ENCODE assay signal across 8 mouse cellular contexts in genomic region chr2:71690277-71691161, GRCm38 (mm10). TPM values are rescaled to one million over a fixed set of nuclear protein-coding genes. Genes with fewer than 3 reads are reported as not detected.
DNase-seq lines count a peak whose midpoint lies in the region; ATAC-seq lines count a peak whose summit lies in the region.

No protein-coding gene starts in this region.

- no peak for DNase-seq in neural tube, embryonic 10.5 days (ENCODE audit: extremely low spot score, low spot score)
- peak; percentile 40 for DNase-seq in fibroblast of lung, adult 2 months (ENCODE audit: low read depth)
- DNase-seq in limb, embryonic 10.5 days (ENCODE audit: low spot score), result no peak
- peak; percentile 36 for DNase-seq in ovary, postnatal 14 days (ENCODE audit: low spot score)
- DNase-seq in cerebellum, adult 11-12 months, result no peak

- H3K9me3 ChIP-seq in neural tube, embryonic 13.5 days, result no peaks in the 10 kb centered on the region
- H3K9me3 ChIP-seq in heart, embryonic 16.5 days (replicated peaks; ENCODE audit: control insufficient read depth, low read length), result no peaks in the 10 kb centered on the region
- no peaks in the 10 kb centered on the region for H3K9me3 ChIP-seq in limb, embryonic 10.5 days (replicated peaks)

- H3K9ac ChIP-seq in neural tube, embryonic 13.5 days, result no peak overlapping the region; the same call in 1 of the 2 replicates
- H3K9ac ChIP-seq in heart, embryonic 16.5 days (ENCODE audit: low read length), result peak overlapping the region; percentile 35; the same call in 1 of the 2 replicates

- no peaks in the 10 kb centered on the region for H3K27me3 ChIP-seq in neural tube, embryonic 13.5 days
- H3K27me3 ChIP-seq in heart, embryonic 16.5 days (ENCODE audit: control insufficient read depth, insufficient read depth, low read length), result no peaks in the 10 kb centered on the region
- H3K27me3 ChIP-seq in limb, embryonic 10.5 days (ENCODE audit: low read depth, poor library complexity, severe bottlenecking), result no peaks in the 10 kb centered on the region

- WGBS in neural tube, embryonic 13.5 days, result 58% methylated on average over 27 of the region's 27 CpGs
- WGBS in heart, embryonic 16.5 days, result 32% methylated on average over 27 of the region's 27 CpGs
- WGBS in limb, embryonic 10.5 days, result 59% methylated on average over 27 of the region's 27 CpGs

- H3K4me2 ChIP-seq in neural tube, embryonic 13.5 days, result peak overlapping the region; percentile 18; the same call in 1 of the 2 replicates
- H3K4me2 ChIP-seq in heart, embryonic 16.5 days (ENCODE audit: low read depth, low read length), result peak overlapping the region; percentile 56

- 0 out of 2 replicates have a peak overlapping the region, but pooled peaks have one; percentile 42 for H3K27ac ChIP-seq in neural tube, embryonic 13.5 days (replicated peaks)
- H3K27ac ChIP-seq in heart, embryonic 16.5 days (ENCODE audit: low read length), result peak overlapping the region; percentile 49; the same call in 1 of the 2 replicates
- H3K27ac ChIP-seq in limb, embryonic 10.5 days, result peak overlapping the region; percentile 26; the same call in 1 of the 2 replicates

- peaks cover 17% of the 10 kb centered on the region for H3K4me1 ChIP-seq in neural tube, embryonic 13.5 days (replicated peaks)
- peaks cover 16% of the 10 kb centered on the region for H3K4me1 ChIP-seq in heart, embryonic 16.5 days (ENCODE audit: control insufficient read depth, insufficient read depth, low read length)
- peaks cover 18% of the 10 kb centered on the region for H3K4me1 ChIP-seq in limb, embryonic 10.5 days

- ATAC-seq in neural tube, embryonic 13.5 days (ENCODE audit: low read depth), result peak; percentile 47; the same call in 1 of the 2 replicates
- peak; percentile 87 for ATAC-seq in heart, embryonic 16.5 days (replicated peaks; ENCODE audit: extremely low read depth, insufficient read depth, low FRiP score)
- no peak for ATAC-seq in activated CD4-positive, CD25-positive, alpha-beta regulatory T cell, adult 4 months

- H3K4me3 ChIP-seq in neural tube, embryonic 13.5 days, result no peak overlapping the region
- peak overlapping the region; percentile 5; the same call in 1 of the 2 replicates for H3K4me3 ChIP-seq in heart, embryonic 16.5 days (ENCODE audit: low read length)
- no peak overlapping the region for H3K4me3 ChIP-seq in limb, embryonic 10.5 days

- H3K36me3 ChIP-seq in neural tube, embryonic 13.5 days, result no peaks in the 10 kb centered on the region
- no peaks in the 10 kb centered on the region for H3K36me3 ChIP-seq in heart, embryonic 16.5 days (ENCODE audit: control insufficient read depth, insufficient read depth)
- no peaks in the 10 kb centered on the region for H3K36me3 ChIP-seq in limb, embryonic 10.5 days

RNA-seq across cellular contexts. Expression of gene Itga6, which starts 54.9 kb away (rescaled TPM):
- polyA plus RNA-seq in neural tube, embryonic 13.5 days (2015; fragmentation: Nextera tagmentation; extraction: Ambion mirVana), result 24.6 and 26.3 TPM in 2 replicates
- 46.2 and 49.6 TPM in 2 replicates for polyA plus RNA-seq in heart, embryonic 16.5 days (2015; fragmentation: Nextera tagmentation; extraction: Ambion mirVana)
- polyA plus RNA-seq in limb, embryonic 10.5 days (2016; fragmentation: Nextera tagmentation; extraction: Ambion mirVana), result 19.1 and 22.3 TPM in 2 replicates
- polyA plus RNA-seq in activated CD4-positive, CD25-positive, alpha-beta regulatory T cell, adult 4 months (2017; shearing (Covaris generic)), result 10 to 100 TPM; 43.6 to 60.4 TPM

Comparison
In these comparisons a context has a peak if more than half of its experiments do, and no peak if none do; other contexts are left out.
1. DNase-seq: peak in fibroblast of lung, adult 2 months (single experiment) and ovary, postnatal 14 days (single experiment); none in neural tube, embryonic 10.5 days (single experiment), limb, embryonic 10.5 days (single experiment) and cerebellum, adult 11-12 months (single experiment).
2. Peak in every context shown above with its lines, with median percentiles within 50 percentile points of each other: H3K27ac ChIP-seq.